Mouse (Mus musculus): ENCODE measurements around the gene Mylk4.

GRCm38 (mm10) chr13:32724606-32725005, 59.1 kb downstream of the Mylk4 start:
- TF ChIP-seq CTCF (IDR thresholded peaks at IDR 0.05; ENCODE audit: extremely low read depth, insufficient read length, insufficient replicate concordance, low read depth, low read length) (no peak), POLR2A (IDR thresholded peaks at IDR 0.05; ENCODE audit: low read depth, low read length) (no peak)
